Mouse (Mus musculus) ES-Bruce4 (cell line): Measurements from ENCODE around the gene Taar8a. TPM values are rescaled to one million over a fixed set of nuclear protein-coding genes. Genes with fewer than 3 reads are reported as not detected.
"Not testable (repeated sequence)": the region's sequence is repeated elsewhere in the genome, so short reads cannot be mapped to it uniquely, and the experiment has no call there.

Experiments
- H3K27ac ChIP-seq: 2 replicates; pipeline ENCODE4 v1.5.1; 2012; ENCODE audit warnings: low read length, inconsistent platforms; ENCODE audit not compliant: insufficient read depth
- H3K27me3 ChIP-seq: 2 replicates; pipeline ENCODE4 v1.6.1; 2012; ENCODE audit warnings: mild to moderate bottlenecking, low read length, inconsistent platforms; ENCODE audit not compliant: control insufficient read depth, poor library complexity, insufficient read depth, severe bottlenecking
- H3K36me3 ChIP-seq: 2 replicates; pipeline ENCODE4 v1.6.1; 2012; ENCODE audit warnings: inconsistent platforms, mild to moderate bottlenecking, low read length, moderate library complexity; ENCODE audit not compliant: control insufficient read depth, poor library complexity, insufficient read depth, severe bottlenecking
- H3K4me1 ChIP-seq: one replicate; pipeline ENCODE4 v1.8.1; 2011; ENCODE audit warnings: low read length; ENCODE audit not compliant: control insufficient read depth, insufficient read depth
- H3K4me3 ChIP-seq: 2 replicates; pipeline ENCODE4 v1.5.1; 2011; ENCODE audit warnings: low read depth, mild to moderate bottlenecking, low read length
- H3K9ac ChIP-seq: 2 replicates; pipeline ENCODE4 v1.6.1; 2012; ENCODE audit warnings: low read depth, mild to moderate bottlenecking, inconsistent platforms; ENCODE audit not compliant: poor library complexity, severe bottlenecking
- H3K9me3 ChIP-seq: replicated peaks from 2 replicates; pipeline ENCODE4 v1.6.1; 2012; ENCODE audit warnings: mild to moderate bottlenecking, low read length, inconsistent platforms; ENCODE audit not compliant: control insufficient read depth, poor library complexity, insufficient read depth, severe bottlenecking
- CTCF ChIP-seq: IDR thresholded peaks from one replicate; pipeline ENCODE4 v1.8.1; 2011; ENCODE audit warnings: low read depth, low read length
- EP300 ChIP-seq: IDR thresholded peaks from 2 replicates; pipeline ENCODE4 v1.6.1; 2011; ENCODE audit warnings: low read depth, low read length; ENCODE audit not compliant: insufficient read depth
- POLR2A ChIP-seq: IDR thresholded peaks from one replicate; pipeline ENCODE4 v1.8.1; 2011; ENCODE audit warnings: low read length; ENCODE audit not compliant: insufficient read depth
- polyA plus RNA-seq: library from polyadenylated mRNA; stranded (reverse); fragments of >200 nt; gene quantifications from 2 replicates; pipeline ENCODE4 v1.2.4, GENCODE M21; 2011; ENCODE audit warnings: low read depth; ENCODE audit not compliant: missing spikeins, insufficient read depth, insufficient read length

Taar8a gene
- polyA plus RNA-seq, result not detected in 2 replicates

- H3K9ac ChIP-seq, H3K27ac ChIP-seq, H3K36me3 ChIP-seq, H3K9me3 ChIP-seq, H3K4me3 ChIP-seq, H3K27me3 ChIP-seq, H3K4me1 ChIP-seq: not testable (repeated sequence)
Measured at GRCm38 (mm10) chr10:24076200-24076599, at the start of gene Taar8a. Gene Taar8a (plus strand): TSS chr10:24076500.

DNA sequence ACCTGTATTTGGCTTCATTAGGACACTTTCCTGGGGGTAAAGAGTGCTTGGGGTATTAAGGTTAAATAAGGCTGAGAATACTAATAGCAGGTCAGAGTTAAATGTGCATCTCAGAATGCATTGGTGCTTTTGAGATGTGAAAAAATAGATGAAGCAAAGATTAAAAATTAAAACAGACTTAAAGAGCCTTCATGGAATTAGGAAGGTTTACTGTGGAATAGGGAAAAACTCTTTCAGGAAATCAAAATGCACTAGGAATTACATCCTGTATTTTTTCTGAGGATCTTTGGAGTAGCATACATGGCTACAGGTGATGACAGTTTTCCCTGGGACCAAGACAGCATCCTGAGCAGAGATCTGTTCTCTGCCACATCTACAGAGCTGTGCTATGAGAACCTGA, 49.4 kb upstream of the Taar8a start, which contains the start of gene Taar7d:
Gene Taar7d (plus strand): TSS at position 301 of the 400 bp plus-strand sequence.
- no peaks in the 10 kb centered on the region for H3K36me3 ChIP-seq
- TF ChIP-seq CTCF (no peak), EP300 (no peak), POLR2A (no peak)
- H3K9me3 ChIP-seq, result peaks cover 15% of the 10 kb centered on the region

DNA sequence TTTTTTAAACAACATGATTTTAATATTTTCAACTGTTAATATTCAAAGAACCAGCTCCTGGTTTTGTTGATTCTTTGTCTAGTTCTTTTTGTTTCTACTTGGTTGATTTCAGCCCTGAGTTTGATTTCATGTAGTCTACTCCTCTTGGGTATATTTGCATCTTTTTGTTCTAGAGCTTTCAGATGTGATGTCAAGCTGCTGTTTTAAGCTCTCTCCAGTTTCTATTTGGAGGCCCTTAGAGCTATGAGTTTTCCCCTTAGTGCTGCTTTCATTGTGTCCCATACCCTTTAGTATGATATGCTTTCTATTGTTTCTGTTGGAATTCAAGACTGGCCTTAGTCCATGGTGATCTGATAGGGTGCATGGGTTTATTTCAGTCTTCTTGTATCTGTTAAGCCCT, 45.0 kb upstream of the Taar8a start:
- no peaks in the 10 kb centered on the region for H3K27me3 ChIP-seq
- no peaks in the 10 kb centered on the region for H3K36me3 ChIP-seq
- H3K4me1 ChIP-seq, result no peaks in the 10 kb centered on the region
- H3K4me3 ChIP-seq, result no peak overlapping the region
- no peaks in the 10 kb centered on the region for H3K9me3 ChIP-seq
- no peak overlapping the region for H3K27ac ChIP-seq
- no peak overlapping the region for H3K9ac ChIP-seq
- TF ChIP-seq CTCF (no peak), EP300 (no peak), POLR2A (no peak)

More for the DNA sequence above, 49.4 kb upstream of the Taar8a start, which contains the start of gene Taar7d:
- no peak within 1 kb of the TSS for H3K27ac ChIP-seq
- H3K4me3 ChIP-seq, result no peak within 1 kb of the TSS
- H3K4me1 ChIP-seq, result no peaks in the 10 kb centered on the region
- no peaks in the 10 kb centered on the region for H3K27me3 ChIP-seq
- no peak within 1 kb of the TSS for H3K9ac ChIP-seq

- Histone ChIP-seq H3K27ac (no peak within 1 kb of the TSS), H3K36me3 (no peaks in the 10 kb centered on the region), H3K4me1 (no peaks in the 10 kb centered on the region), H3K9ac (no peak within 1 kb of the TSS), H3K4me3 (no peak within 1 kb of the TSS), H3K27me3 (no peaks in the 10 kb centered on the region), H3K9me3 (no peaks in the 10 kb centered on the region)
- TF ChIP-seq POLR2A, result no peak
- TF ChIP-seq EP300, result no peak
- TF ChIP-seq CTCF, result no peak
Measured at GRCm38 (mm10) chr10:24037314-24037713, 39.0 kb upstream of the Taar8a start, which contains the start of gene Taar7e. Gene Taar7e (plus strand): TSS chr10:24037614.

- H3K9me3 ChIP-seq, result no peaks in the 10 kb centered on the region
Measured at GRCm38 (mm10) chr10:24040120-24040869, 36.0 kb upstream of the Taar8a start.

GRCm38 (mm10) chr10:24049210-24049609, 27.1 kb upstream of the Taar8a start, which contains the start of gene Taar7f:
Gene Taar7f (plus strand): TSS chr10:24049510.
- Histone ChIP-seq H3K9ac (no peak within 1 kb of the TSS), H3K36me3 (no peaks in the 10 kb centered on the region), H3K9me3 (no peaks in the 10 kb centered on the region), H3K27ac (no peak within 1 kb of the TSS), H3K4me1 (no peaks in the 10 kb centered on the region), H3K4me3 (no peak within 1 kb of the TSS), H3K27me3 (no peaks in the 10 kb centered on the region)
- TF ChIP-seq POLR2A (no peak), EP300 (no peak), CTCF (no peak)

More at GRCm38 (mm10) chr10:24040120-24040869, 36.0 kb upstream of the Taar8a start:
- no peaks in the 10 kb centered on the region for H3K27me3 ChIP-seq
- H3K4me1 ChIP-seq, result no peaks in the 10 kb centered on the region
- H3K4me3 ChIP-seq, result no peak overlapping the region
- no peak for TF ChIP-seq EP300
- TF ChIP-seq CTCF, result no peak
- no peak for TF ChIP-seq POLR2A
- no peaks in the 10 kb centered on the region for H3K36me3 ChIP-seq
- H3K27ac ChIP-seq, result no peak overlapping the region
- no peak overlapping the region for H3K9ac ChIP-seq
